Mouse (Mus musculus) E14TG2a.4 (cell line): ENCODE results near the gene Pilrb1.

Source experiments
- H3K27me3 ChIP-seq: 2 replicates; pipeline ENCODE4 v1.6.1; 2014; ENCODE audit warnings: low read length, control low read depth; ENCODE audit not compliant: insufficient read depth
- H3K36me3 ChIP-seq: 2 replicates; pipeline ENCODE4 v1.6.1; 2014; ENCODE audit warnings: low read length, control low read depth; ENCODE audit not compliant: insufficient read depth
- H3K4me1 ChIP-seq: replicated peaks from 2 replicates; pipeline ENCODE4 v1.6.1; 2014; ENCODE audit warnings: low read depth, low read length, control low read depth
- H3K4me3 ChIP-seq: replicated peaks from 2 replicates; pipeline ENCODE4 v1.5.1; 2014; ENCODE audit warnings: mild to moderate bottlenecking, low read length
- H3K9me3 ChIP-seq: 2 replicates; pipeline ENCODE4 v1.6.1; 2014; ENCODE audit warnings: low read length, control low read depth
- CTCF ChIP-seq: conservative IDR thresholded peaks from 2 replicates; pipeline ENCODE4 v1.5.1; 2014; ENCODE audit warnings: low read length
- NANOG ChIP-seq: IDR thresholded peaks from 2 replicates; pipeline ENCODE4 v1.6.1; 2014; ENCODE audit warnings: borderline replicate concordance, low read length, mixed read lengths
- POU5F1 ChIP-seq: IDR thresholded peaks from 2 replicates; pipeline ENCODE4 v1.6.1; 2014; ENCODE audit warnings: low read length, borderline replicate concordance

Gene Pilrb1

GRCm38 (mm10) chr5:137830238-137830637 lies 27.7 kb downstream of the Pilrb1 start:
- H3K4me1 ChIP-seq = no peaks in the 10 kb centered on the region
- H3K9me3 ChIP-seq = peaks cover 9% of the 10 kb centered on the region; the same call in 1 of the 2 replicates
- H3K27me3 ChIP-seq = no peaks in the 10 kb centered on the region
- no peak for TF ChIP-seq NANOG
- no peak for TF ChIP-seq POU5F1
- no peak for TF ChIP-seq CTCF
- no peaks in the 10 kb centered on the region for H3K36me3 ChIP-seq
- no peak overlapping the region for H3K4me3 ChIP-seq

GRCm38 (mm10) chr5:137828694-137829093 lies 29.2 kb downstream of the Pilrb1 start:
- Histone ChIP-seq H3K36me3 (no peaks in the 10 kb centered on the region), H3K27me3 (no peaks in the 10 kb centered on the region), H3K9me3 (peaks cover 10% of the 10 kb centered on the region), H3K4me3 (no peak overlapping the region), H3K4me1 (no peaks in the 10 kb centered on the region)
- TF ChIP-seq CTCF (no peak), NANOG (no peak)

- TF ChIP-seq CTCF = no peak
- TF ChIP-seq POU5F1 = no peak
- H3K36me3 ChIP-seq = peaks cover 6% of the 10 kb centered on the region; the same call in 1 of the 2 replicates
- H3K27me3 ChIP-seq = no peaks in the 10 kb centered on the region
- no peaks in the 10 kb centered on the region for H3K4me1 ChIP-seq
- peaks cover 23% of the 10 kb centered on the region for H3K9me3 ChIP-seq
- H3K4me3 ChIP-seq = no peak overlapping the region
Measured at GRCm38 (mm10) chr5:137826421-137826820, 31.5 kb downstream of the Pilrb1 start.

- TF ChIP-seq POU5F1 (no peak), CTCF (no peak)
Measured at GRCm38 (mm10) chr5:137825971-137826370, 31.9 kb downstream of the Pilrb1 start.

GRCm38 (mm10) chr5:137825030-137825429 lies 32.9 kb downstream of the Pilrb1 start:
- Histone ChIP-seq H3K9me3 (peaks cover 36% of the 10 kb centered on the region), H3K36me3 (peaks cover 9% of the 10 kb centered on the region; the same call in 1 of the 2 replicates), H3K4me1 (no peaks in the 10 kb centered on the region), H3K27me3 (no peaks in the 10 kb centered on the region), H3K4me3 (no peak overlapping the region)
- TF ChIP-seq NANOG = no peak

More at GRCm38 (mm10) chr5:137825971-137826370, 31.9 kb downstream of the Pilrb1 start:
- Histone ChIP-seq H3K4me1 (no peaks in the 10 kb centered on the region), H3K4me3 (no peak overlapping the region), H3K36me3 (peaks cover 6% of the 10 kb centered on the region; the same call in 1 of the 2 replicates), H3K9me3 (peaks cover 27% of the 10 kb centered on the region), H3K27me3 (no peaks in the 10 kb centered on the region)

GRCm38 (mm10) chr5:137823455-137824045 lies 34.4 kb downstream of the Pilrb1 start:
- H3K4me1 ChIP-seq = no peaks in the 10 kb centered on the region
- no peaks in the 10 kb centered on the region for H3K27me3 ChIP-seq
- peaks cover 51% of the 10 kb centered on the region for H3K9me3 ChIP-seq
- TF ChIP-seq POU5F1 (no peak), CTCF (no peak), NANOG (no peak)
- H3K4me3 ChIP-seq = no peak overlapping the region
- peaks cover 19% of the 10 kb centered on the region for H3K36me3 ChIP-seq

- no peaks in the 10 kb centered on the region for H3K27me3 ChIP-seq
- H3K4me3 ChIP-seq = no peak overlapping the region
- H3K4me1 ChIP-seq = no peaks in the 10 kb centered on the region
- peaks cover 61% of the 10 kb centered on the region for H3K9me3 ChIP-seq
- peaks cover 21% of the 10 kb centered on the region for H3K36me3 ChIP-seq
- no peak for TF ChIP-seq NANOG
- TF ChIP-seq POU5F1 = no peak
Measured at GRCm38 (mm10) chr5:137822602-137823001, 35.3 kb downstream of the Pilrb1 start.

GRCm38 (mm10) chr5:137822126-137822525 lies 35.8 kb downstream of the Pilrb1 start:
- Histone ChIP-seq H3K4me1 (no peaks in the 10 kb centered on the region), H3K36me3 (peaks cover 25% of the 10 kb centered on the region), H3K4me3 (no peak overlapping the region), H3K9me3 (peaks cover 65% of the 10 kb centered on the region), H3K27me3 (no peaks in the 10 kb centered on the region)
- no peak for TF ChIP-seq POU5F1
- no peak for TF ChIP-seq CTCF
- TF ChIP-seq NANOG = no peak

- H3K36me3 ChIP-seq = peaks cover 35% of the 10 kb centered on the region
- no peak overlapping the region for H3K4me3 ChIP-seq
- no peaks in the 10 kb centered on the region for H3K27me3 ChIP-seq
- H3K4me1 ChIP-seq = no peaks in the 10 kb centered on the region
- TF ChIP-seq NANOG (no peak), POU5F1 (no peak), CTCF (no peak)
- H3K9me3 ChIP-seq = peaks cover 76% of the 10 kb centered on the region
Measured at GRCm38 (mm10) chr5:137817466-137818222, 40.3 kb downstream of the Pilrb1 start.
